Mouse (Mus musculus): ENCODE results near the gene Zic4.

DNA sequence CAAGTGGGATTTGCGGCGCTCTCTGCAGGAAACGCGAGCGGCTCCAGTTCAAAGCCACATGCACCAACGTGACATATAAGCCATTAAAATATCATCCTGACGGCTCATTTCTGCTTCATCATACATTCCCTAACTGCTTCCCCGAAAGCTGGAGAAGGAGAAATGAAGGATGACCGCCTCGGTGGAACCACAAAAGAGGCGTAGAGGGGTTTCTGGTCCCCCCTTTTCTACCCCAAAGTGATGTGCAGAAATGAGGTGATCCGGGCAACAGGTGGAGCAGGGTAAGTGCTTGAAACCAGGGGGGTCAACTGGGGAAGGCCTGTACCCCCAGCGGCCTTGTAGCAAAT is 6.7 kb downstream of the Zic4 start:
- no peak for TF ChIP-seq POLR2A (IDR thresholded peaks at IDR 0.05; ENCODE audit: extremely low read depth, insufficient read depth, low read length)
- TF ChIP-seq CTCF (IDR thresholded peaks at IDR 0.05; ENCODE audit: extremely low read depth, insufficient read depth, low read length): no peak

All from cortical plate, adult 2 months (tissue).